In genomic region chr12:39339101-39339538, GRCm38 (mm10) we compare ENCODE assay signal across 20 mouse cellular contexts.
DNase-seq lines count a peak whose midpoint lies in the region; ATAC-seq and TF ChIP-seq lines count a peak whose summit lies in the region.
"Had no signal": no experiment of that assay in that cellular context is flagged by ENCODE, and none has a peak within 500 bp of the region (broad histone marks: within the 10 kb centered on the region; RNA-seq: fewer than 3 reads in every experiment).

No protein-coding gene starts in this region.

- H3K4me2 ChIP-seq in hindbrain, embryonic 14.5 days (replicated peaks), result no peak overlapping the region
- H3K4me2 ChIP-seq in hindbrain, embryonic 12.5 days (replicated peaks), result no peak overlapping the region
- no peak overlapping the region for H3K4me2 ChIP-seq in stomach, embryonic 15.5 days
- H3K4me2 ChIP-seq in stomach, postnatal 0 days (replicated peaks; ENCODE audit: low read depth), result no peak overlapping the region
- H3K4me2 ChIP-seq: kidney, embryonic 15.5 days; limb, embryonic 12.5 days; liver, embryonic 12.5 days; lung, embryonic 14.5 days had no signal

- no peaks in the 10 kb centered on the region for H3K4me1 ChIP-seq in hindbrain, embryonic 14.5 days (replicated peaks; ENCODE audit: control insufficient read depth, insufficient read depth, low read length)
- no peaks in the 10 kb centered on the region for H3K4me1 ChIP-seq in hindbrain, embryonic 12.5 days
- H3K4me1 ChIP-seq in stomach, embryonic 15.5 days, result no peaks in the 10 kb centered on the region
- no peaks in the 10 kb centered on the region for H3K4me1 ChIP-seq in stomach, postnatal 0 days (replicated peaks; ENCODE audit: control insufficient read depth, insufficient read depth)
- H3K4me1 ChIP-seq: kidney, embryonic 15.5 days; limb, embryonic 12.5 days; liver, embryonic 12.5 days had no signal

- TF ChIP-seq CTCF in stomach, postnatal 0 days (IDR thresholded peaks at IDR 0.05; ENCODE audit: low read depth), result no peak

- no peaks in the 10 kb centered on the region for H3K9me3 ChIP-seq in hindbrain, embryonic 14.5 days (ENCODE audit: control insufficient read depth, low read length)
- no peaks in the 10 kb centered on the region for H3K9me3 ChIP-seq in hindbrain, embryonic 12.5 days (replicated peaks)
- no peaks in the 10 kb centered on the region for H3K9me3 ChIP-seq in stomach, embryonic 15.5 days
- H3K9me3 ChIP-seq in stomach, postnatal 0 days (ENCODE audit: control insufficient read depth, low read length), result no peaks in the 10 kb centered on the region
- H3K9me3 ChIP-seq: kidney, embryonic 15.5 days; limb, embryonic 12.5 days; liver, embryonic 12.5 days had no signal

- H3K4me3 ChIP-seq in hindbrain, embryonic 14.5 days (replicated peaks; ENCODE audit: low read length), result no peak overlapping the region
- no peak overlapping the region for H3K4me3 ChIP-seq in hindbrain, embryonic 12.5 days
- no peak overlapping the region for H3K4me3 ChIP-seq in stomach, embryonic 15.5 days (replicated peaks)
- H3K4me3 ChIP-seq in stomach, postnatal 0 days (ENCODE audit: low read depth, low read length), result no peak overlapping the region
- H3K4me3 ChIP-seq: gastrocnemius, adult 2 months; kidney, embryonic 15.5 days; limb, embryonic 12.5 days; liver, embryonic 12.5 days had no signal

- 80% methylated on average over 5 of the region's 5 CpGs for WGBS in hindbrain, embryonic 14.5 days
- WGBS in hindbrain, embryonic 12.5 days, result 80% methylated on average over 5 of the region's 5 CpGs
- 65% methylated on average over 5 of the region's 5 CpGs for WGBS in stomach, embryonic 15.5 days
- WGBS in stomach, postnatal 0 days, result 58% methylated on average over 5 of the region's 5 CpGs

- no peaks in the 10 kb centered on the region for H3K36me3 ChIP-seq in hindbrain, embryonic 14.5 days (replicated peaks; ENCODE audit: control insufficient read depth, insufficient read depth)
- no peaks in the 10 kb centered on the region for H3K36me3 ChIP-seq in hindbrain, embryonic 12.5 days
- H3K36me3 ChIP-seq in stomach, embryonic 15.5 days, result no peaks in the 10 kb centered on the region
- no peaks in the 10 kb centered on the region for H3K36me3 ChIP-seq in stomach, postnatal 0 days (ENCODE audit: control insufficient read depth, insufficient read depth, low read length)
- H3K36me3 ChIP-seq: kidney, embryonic 15.5 days; limb, embryonic 12.5 days; liver, embryonic 12.5 days had no signal

- intact Hi-C loops in gastrocnemius, postnatal 36 days (cut with DNase I), result no loop called here

- no peak overlapping the region for H3K27ac ChIP-seq in hindbrain, embryonic 14.5 days
- no peak overlapping the region for H3K27ac ChIP-seq in hindbrain, embryonic 12.5 days
- H3K27ac ChIP-seq in stomach, embryonic 15.5 days, result no peak overlapping the region
- no peak overlapping the region for H3K27ac ChIP-seq in stomach, postnatal 0 days (replicated peaks)
- H3K27ac ChIP-seq: gastrocnemius, adult 2 months; kidney, embryonic 15.5 days; limb, embryonic 12.5 days; liver, embryonic 12.5 days had no signal

- H3K9ac ChIP-seq in hindbrain, embryonic 14.5 days, result no peak overlapping the region
- H3K9ac ChIP-seq in hindbrain, embryonic 12.5 days, result no peak overlapping the region
- no peak overlapping the region for H3K9ac ChIP-seq in stomach, embryonic 15.5 days
- no peak overlapping the region for H3K9ac ChIP-seq in stomach, postnatal 0 days (ENCODE audit: low read length)
- H3K9ac ChIP-seq: kidney, embryonic 15.5 days; limb, embryonic 12.5 days; liver, embryonic 12.5 days; lung, embryonic 14.5 days had no signal

- no peaks in the 10 kb centered on the region for H3K27me3 ChIP-seq in hindbrain, embryonic 14.5 days (ENCODE audit: control insufficient read depth, insufficient read depth, low read length)
- no peaks in the 10 kb centered on the region for H3K27me3 ChIP-seq in hindbrain, embryonic 12.5 days
- no peaks in the 10 kb centered on the region for H3K27me3 ChIP-seq in stomach, embryonic 15.5 days (replicated peaks)
- H3K27me3 ChIP-seq in stomach, postnatal 0 days (ENCODE audit: control insufficient read depth, insufficient read depth, low read length), result no peaks in the 10 kb centered on the region
- H3K27me3 ChIP-seq: kidney, embryonic 15.5 days; limb, embryonic 12.5 days; liver, embryonic 12.5 days had no signal

- ATAC-seq in hindbrain, embryonic 14.5 days (ENCODE audit: low FRiP score), result peak; percentile 55; the same call in 1 of the 2 replicates
- no peak for ATAC-seq in hindbrain, embryonic 12.5 days (ENCODE audit: low FRiP score)
- peak; percentile 60; the same call in 1 of the 2 replicates for ATAC-seq in stomach, embryonic 15.5 days (ENCODE audit: insufficient read depth, low FRiP score, low read depth)
- ATAC-seq in stomach, postnatal 0 days (ENCODE audit: low FRiP score, low TSS enrichment), result no peak
- ATAC-seq: intestine, postnatal 0 days; liver, embryonic 12.5 days had no signal

- TF ChIP-seq EP300 in stomach, postnatal 0 days (optimal IDR thresholded peaks at IDR 0.05), result no peak

- no peak for DNase-seq in hindbrain, embryonic 14.5 days (ENCODE audit: low spot score)
- DNase-seq in stomach, postnatal 0 days (ENCODE audit: low spot score), result no peak
- peak; percentile 94 for DNase-seq in cerebellum, adult 9-10 months
- peak; percentile 0 for DNase-seq in telencephalon, adult 2 months (ENCODE audit: low read depth, low spot score)
- no peak for DNase-seq in gastrocnemius, postnatal 36 days
- no peak for DNase-seq in testis, postnatal 10 days (ENCODE audit: low spot score)
- DNase-seq: adrenal gland, adult 2 months; gastrocnemius, adult 2 months; heart, adult 18-20 months; heart, postnatal 36 days; kidney, postnatal 4 days; lung, embryonic 14.5 days; lung, postnatal 4 days; thymus, adult 18-20 months had no signal

Comparison
In these comparisons a context has a peak if more than half of its experiments do, and no peak if none do; other contexts are left out.
1. ATAC-seq: peak in hindbrain, embryonic 14.5 days (single experiment) and stomach, embryonic 15.5 days (single experiment); none in hindbrain, embryonic 12.5 days (single experiment) and stomach, postnatal 0 days (single experiment).
2. DNase-seq: peak in cerebellum, adult 9-10 months (single experiment) and telencephalon, adult 2 months (single experiment); none in hindbrain, embryonic 14.5 days (single experiment), stomach, postnatal 0 days (single experiment), gastrocnemius, postnatal 36 days (0 of 2) and testis, postnatal 10 days (single experiment).